Mouse (Mus musculus) myocyte (in vitro differentiated cells): ENCODE results near the gene Mctp2.

Experiments used
- MYOD1 ChIP-seq, 3 experiments: IDR thresholded peaks; one replicate each; pipeline ENCODE4 v1.6.1; 2011; ENCODE audit warnings: control low read depth in 2 of 3, low read depth in 2 of 3, mild to moderate bottlenecking in 2 of 3, moderate library complexity in 1 of 3; ENCODE audit not compliant: insufficient read length in 2 of 3, control insufficient read depth in 1 of 3
- MYOG ChIP-seq, 3 experiments: IDR thresholded peaks; one replicate each; pipeline ENCODE4 v1.6.1; 2011; ENCODE audit warnings: control low read depth in 2 of 3, low read depth in 2 of 3, mild to moderate bottlenecking in 2 of 3; ENCODE audit not compliant: insufficient read length in 2 of 3, control insufficient read depth in 1 of 3, insufficient read depth in 1 of 3
- POLR2A ChIP-seq: IDR thresholded peaks from one replicate; pipeline ENCODE4 v1.6.1; 2011; ENCODE audit warnings: low read depth, mild to moderate bottlenecking, control low read depth, moderate library complexity; ENCODE audit not compliant: insufficient read length
- SRF ChIP-seq: IDR thresholded peaks from one replicate; pipeline ENCODE4 v1.6.1; 2011; ENCODE audit warnings: low read depth; ENCODE audit not compliant: control insufficient read depth, insufficient read length
- TCF12 ChIP-seq: IDR thresholded peaks from one replicate; pipeline ENCODE4 v1.6.1; 2011; ENCODE audit warnings: mild to moderate bottlenecking, control low read depth; ENCODE audit not compliant: poor library complexity, insufficient read depth, severe bottlenecking
- USF1 ChIP-seq: IDR thresholded peaks from one replicate; pipeline ENCODE4 v1.6.1; 2011; ENCODE audit warnings: low read depth, mild to moderate bottlenecking, control low read depth, moderate library complexity

- TF ChIP-seq POLR2A: no peak
- no peak for TF ChIP-seq MYOD1 (IDR thresholded peaks at IDR 0.05; ENCODE audit: control insufficient read depth in 1 of 3, insufficient read length in 2 of 3, low read depth in 2 of 3)
- TF ChIP-seq TCF12: no peak
- no peak for TF ChIP-seq MYOG (IDR thresholded peaks at IDR 0.05; ENCODE audit: control insufficient read depth in 1 of 3, insufficient read depth in 1 of 3, insufficient read length in 2 of 3, low read depth in 2 of 3)
- TF ChIP-seq USF1: no peak
- no peak for TF ChIP-seq SRF
Observed at GRCm38 (mm10) chr7:72314395-72315060, 8.1 kb upstream of the Mctp2 start.
